In the genomic region with DNA sequence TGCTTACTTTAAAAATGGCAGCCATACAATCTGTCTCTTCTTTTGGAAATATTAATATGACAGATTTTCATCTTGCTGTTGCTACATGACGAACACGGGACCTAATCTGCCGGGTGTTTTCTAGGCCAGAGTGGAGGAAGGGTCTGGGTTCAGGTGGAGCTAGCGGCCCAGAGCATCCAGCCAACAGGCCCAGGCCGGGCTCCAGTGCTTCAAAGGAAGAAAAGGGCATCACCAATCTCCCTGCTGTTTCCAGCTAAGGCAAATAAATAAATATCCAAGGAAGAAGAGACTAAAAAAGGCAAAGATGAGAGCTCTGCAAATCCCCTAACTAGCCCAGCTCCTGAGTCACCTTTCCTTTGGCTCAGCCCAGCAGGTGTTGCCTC, we compare ENCODE assay signal across 8 mouse cellular contexts. TPM values are rescaled to one million over a fixed set of nuclear protein-coding genes. Genes with fewer than 3 reads are reported as not detected.
DNase-seq lines count a peak whose midpoint lies in the region; ATAC-seq and TF ChIP-seq lines count a peak whose summit lies in the region.
"Had no signal": no experiment of that assay in that cellular context is flagged by ENCODE, and none has a peak within 500 bp of the region (broad histone marks: within the 10 kb centered on the region; RNA-seq: fewer than 3 reads in every experiment).

No protein-coding gene starts in this region.

- peaks cover 35% of the 10 kb centered on the region for H3K27me3 ChIP-seq in lung, embryonic 14.5 days (ENCODE audit: insufficient read depth, low read length)
- peaks cover 33% of the 10 kb centered on the region for H3K27me3 ChIP-seq in embryonic facial prominence, embryonic 12.5 days
- H3K27me3 ChIP-seq in intestine, embryonic 14.5 days (replicated peaks; ENCODE audit: control insufficient read depth, insufficient read depth, low read length), result peaks cover 36% of the 10 kb centered on the region
- H3K27me3 ChIP-seq in neural tube, embryonic 15.5 days (replicated peaks), result peaks cover 10% of the 10 kb centered on the region; the same call in 1 of the 2 replicates

- H3K9ac ChIP-seq in lung, embryonic 14.5 days, result no peak overlapping the region
- H3K9ac ChIP-seq in embryonic facial prominence, embryonic 12.5 days, result no peak overlapping the region
- no peak overlapping the region for H3K9ac ChIP-seq in intestine, embryonic 14.5 days (ENCODE audit: low read length)
- H3K9ac ChIP-seq in neural tube, embryonic 15.5 days (replicated peaks), result peak overlapping the region; percentile 79

- H3K9me3 ChIP-seq in lung, embryonic 14.5 days (ENCODE audit: low read depth, low read length), result no peaks in the 10 kb centered on the region
- H3K9me3 ChIP-seq in embryonic facial prominence, embryonic 12.5 days, result no peaks in the 10 kb centered on the region
- H3K9me3 ChIP-seq in intestine, embryonic 14.5 days (ENCODE audit: control insufficient read depth, low read length), result no peaks in the 10 kb centered on the region
- H3K9me3 ChIP-seq in neural tube, embryonic 15.5 days (replicated peaks), result no peaks in the 10 kb centered on the region

- 68% methylated on average over 5 of the region's 5 CpGs for WGBS in lung, embryonic 14.5 days
- WGBS in embryonic facial prominence, embryonic 12.5 days, result 59% methylated on average over 5 of the region's 5 CpGs
- WGBS in intestine, embryonic 14.5 days, result 79% methylated on average over 5 of the region's 5 CpGs
- WGBS in neural tube, embryonic 15.5 days, result 56% methylated on average over 5 of the region's 5 CpGs

- DNase-seq in lung, embryonic 14.5 days, result no peak
- no peak for DNase-seq in lung, postnatal 4 days
- no peak for DNase-seq in intestine, embryonic 14.5 days (ENCODE audit: low spot score)
- no peak for DNase-seq in thymus, postnatal 36 days
- DNase-seq in left cerebral cortex, adult 9 months (ENCODE audit: low spot score in 2 of 2), result no peak
- DNase-seq: thymus, adult 18-20 months had no signal

- no peaks in the 10 kb centered on the region for H3K36me3 ChIP-seq in lung, embryonic 14.5 days (ENCODE audit: insufficient read depth)
- no peaks in the 10 kb centered on the region for H3K36me3 ChIP-seq in embryonic facial prominence, embryonic 12.5 days
- no peaks in the 10 kb centered on the region for H3K36me3 ChIP-seq in intestine, embryonic 14.5 days (ENCODE audit: control insufficient read depth, insufficient read depth, low read length)
- H3K36me3 ChIP-seq in neural tube, embryonic 15.5 days, result no peaks in the 10 kb centered on the region

- peak overlapping the region; percentile 69 for H3K4me2 ChIP-seq in lung, embryonic 14.5 days
- H3K4me2 ChIP-seq in embryonic facial prominence, embryonic 12.5 days (replicated peaks), result peak overlapping the region; percentile 94; the same call in 1 of the 2 replicates
- H3K4me2 ChIP-seq in intestine, embryonic 14.5 days (ENCODE audit: low read length), result peak overlapping the region; percentile 59; the same call in 1 of the 2 replicates
- peak overlapping the region; percentile 73 for H3K4me2 ChIP-seq in neural tube, embryonic 15.5 days

- no peak overlapping the region for H3K27ac ChIP-seq in lung, embryonic 14.5 days (ENCODE audit: low read depth)
- H3K27ac ChIP-seq in embryonic facial prominence, embryonic 12.5 days, result no peak overlapping the region
- no peak overlapping the region for H3K27ac ChIP-seq in intestine, embryonic 14.5 days (ENCODE audit: low read depth)
- peak overlapping the region; percentile 91 for H3K27ac ChIP-seq in neural tube, embryonic 15.5 days (replicated peaks)

- no peak overlapping the region for H3K4me3 ChIP-seq in lung, embryonic 14.5 days (ENCODE audit: low read depth, low read length)
- H3K4me3 ChIP-seq in embryonic facial prominence, embryonic 12.5 days, result peak overlapping the region; percentile 50; the same call in 1 of the 2 replicates
- no peak overlapping the region for H3K4me3 ChIP-seq in intestine, embryonic 14.5 days (ENCODE audit: low read depth, low read length)
- peak overlapping the region; percentile 54 for H3K4me3 ChIP-seq in neural tube, embryonic 15.5 days (replicated peaks)

- no peak for TF ChIP-seq CTCF in lung, embryonic 14.5 days (IDR thresholded peaks at IDR 0.05; ENCODE audit: low read depth)

- H3K4me1 ChIP-seq in lung, embryonic 14.5 days (ENCODE audit: insufficient read depth), result no peaks in the 10 kb centered on the region
- peaks cover 9% of the 10 kb centered on the region; the same call in 1 of the 2 replicates for H3K4me1 ChIP-seq in embryonic facial prominence, embryonic 12.5 days
- H3K4me1 ChIP-seq in intestine, embryonic 14.5 days (replicated peaks; ENCODE audit: control insufficient read depth, insufficient read depth, low read length), result no peaks in the 10 kb centered on the region
- peaks cover 9% of the 10 kb centered on the region; the same call in 1 of the 2 replicates for H3K4me1 ChIP-seq in neural tube, embryonic 15.5 days

- ATAC-seq in lung, embryonic 14.5 days (ENCODE audit: insufficient read depth), result no peak
- ATAC-seq in embryonic facial prominence, embryonic 12.5 days (ENCODE audit: insufficient number of reproducible peaks, insufficient read depth, low FRiP score, low TSS enrichment), result no peak
- no peak for ATAC-seq in intestine, embryonic 14.5 days (replicated peaks; ENCODE audit: low FRiP score, low TSS enrichment, low read depth)
- peak; percentile 55 for ATAC-seq in neural tube, embryonic 15.5 days (ENCODE audit: low FRiP score)

RNA-seq across cellular contexts. Expression of gene Pde4dip, which starts 0.7 kb away (rescaled TPM):
- polyA plus RNA-seq in lung, embryonic 14.5 days (2014; fragmentation: Nextera tagmentation; extraction: Ambion mirVana), result 20.1 and 22.1 TPM in 2 replicates
- polyA plus RNA-seq in embryonic facial prominence, embryonic 12.5 days (2016; fragmentation: Nextera tagmentation; extraction: Ambion mirVana), result 32.4 and 34.9 TPM in 2 replicates
- polyA plus RNA-seq in intestine, embryonic 14.5 days (2014; fragmentation: Nextera tagmentation; extraction: Ambion mirVana), result 33.2 and 35.6 TPM in 2 replicates
- polyA plus RNA-seq in neural tube, embryonic 15.5 days (2015; fragmentation: Nextera tagmentation; extraction: Ambion mirVana), result 55.2 and 62.6 TPM in 2 replicates

RNA-seq across cellular contexts. Expression of gene Sec22b, which starts 13.2 kb away (rescaled TPM):
- 158 and 160 TPM in 2 replicates for polyA plus RNA-seq in lung, embryonic 14.5 days (2014; fragmentation: Nextera tagmentation; extraction: Ambion mirVana)
- 128 and 129 TPM in 2 replicates for polyA plus RNA-seq in embryonic facial prominence, embryonic 12.5 days (2016; fragmentation: Nextera tagmentation; extraction: Ambion mirVana)
- 132 and 143 TPM in 2 replicates for polyA plus RNA-seq in intestine, embryonic 14.5 days (2014; fragmentation: Nextera tagmentation; extraction: Ambion mirVana)
- 93.9 and 97.1 TPM in 2 replicates for polyA plus RNA-seq in neural tube, embryonic 15.5 days (2015; fragmentation: Nextera tagmentation; extraction: Ambion mirVana)

Comparison
In these comparisons a context has a peak if more than half of its experiments do, and no peak if none do; other contexts are left out.
1. H3K4me3 ChIP-seq: peak in embryonic facial prominence, embryonic 12.5 days (single experiment) and neural tube, embryonic 15.5 days (single experiment); none in lung, embryonic 14.5 days (single experiment) and intestine, embryonic 14.5 days (single experiment).
2. Peak in every context shown above with its lines, with median percentiles within 50 percentile points of each other: H3K4me2 ChIP-seq.